Mouse (Mus musculus) cortical plate, adult 2 months (tissue): ENCODE data around the gene Zfp362.

Source experiments
- CTCF ChIP-seq: fragments of 200-500 bp; IDR thresholded peaks from 2 replicates; pipeline ENCODE4 v1.5.1; 2011; ENCODE audit warnings: mild to moderate bottlenecking, control low read depth, low read length; ENCODE audit not compliant: insufficient read depth; ENCODE audit errors: extremely low read depth
- POLR2A ChIP-seq: fragments of 200-500 bp; IDR thresholded peaks from 2 replicates; pipeline ENCODE4 v1.6.1; 2011; ENCODE audit warnings: mild to moderate bottlenecking, low read length, control low read depth; ENCODE audit not compliant: insufficient read depth; ENCODE audit errors: extremely low read depth

DNA sequence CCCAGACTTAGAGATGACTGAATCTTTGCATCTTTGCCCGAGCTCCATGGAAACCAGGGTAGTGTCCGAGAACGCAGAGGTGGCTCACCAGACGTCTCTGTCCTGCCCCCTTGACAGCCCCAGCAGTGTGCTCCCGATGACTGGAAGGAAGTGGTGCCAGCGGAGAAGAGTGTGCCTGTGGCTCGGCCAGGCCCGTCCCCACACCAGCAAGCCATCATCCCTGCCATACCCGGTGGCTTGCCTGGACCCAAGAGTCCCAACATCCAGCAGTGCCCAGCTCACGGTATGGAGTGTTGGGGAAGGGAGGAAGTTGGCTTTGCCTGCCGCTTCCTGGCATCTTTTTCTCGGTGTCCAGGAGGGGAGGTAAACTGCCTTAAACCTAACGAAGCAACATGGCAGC, 82.4 kb downstream of the Zfp362 start:
- TF ChIP-seq CTCF (no peak), POLR2A (no peak)
